Mouse (Mus musculus): ENCODE data around the gene Prss37. TPM values are rescaled to one million over a fixed set of nuclear protein-coding genes. Genes with fewer than 3 reads are reported as not detected.

Prss37 gene
- not detected for polyA plus RNA-seq (2017; shearing (Covaris generic))

- no peak for ATAC-seq
Measured at GRCm38 (mm10) chr6:40519408-40519807, at the start of gene Prss37. Gene Prss37, minus strand, starts transcription at chr6:40519508.

- no peak for ATAC-seq
Measured at GRCm38 (mm10) chr6:40554950-40555349, 35.6 kb upstream of the Prss37 start, which contains the start of gene Olfr461. Gene Olfr461, minus strand, starts transcription at chr6:40555050.

- ATAC-seq, result no peak
Measured at GRCm38 (mm10) chr6:40544690-40545089, 25.4 kb upstream of the Prss37 start.

GRCm38 (mm10) chr6:40493229-40493628 is 26.1 kb downstream of the Prss37 start, which contains the start of gene Tas2r108:
Gene Tas2r108, plus strand, starts transcription at chr6:40493529.
- no peak for ATAC-seq

GRCm38 (mm10) chr6:40490933-40491332 is 28.4 kb downstream of the Prss37 start, which contains the start of gene Tas2r137:
Gene Tas2r137, plus strand, starts transcription at chr6:40491233.
- ATAC-seq, result no peak

- no peak for ATAC-seq
Measured at GRCm38 (mm10) chr6:40482318-40482717, 37.0 kb downstream of the Prss37 start.

GRCm38 (mm10) chr6:40479705-40480104 is 39.6 kb downstream of the Prss37 start:
- ATAC-seq, result peak; percentile 47

- no peak for ATAC-seq
Measured at GRCm38 (mm10) chr6:40476132-40476531, 43.2 kb downstream of the Prss37 start.

- ATAC-seq, result peak; percentile 27
Measured at GRCm38 (mm10) chr6:40471720-40472010, 47.6 kb downstream of the Prss37 start.

- ATAC-seq, result peak; percentile 95
Measured at GRCm38 (mm10) chr6:40470916-40471719, 48.2 kb downstream of the Prss37 start, which contains the start of gene Ssbp1. Gene Ssbp1, plus strand, starts transcription at chr6:40471352.

GRCm38 (mm10) chr6:40465710-40466109 is 53.6 kb downstream of the Prss37 start:
- peak; percentile 65 for ATAC-seq

Other genes with a start within 250 kb of the Prss37 start
- gene Agk, start 194.3 kb downstream of the Prss37 start, polyA plus RNA-seq (2017; shearing (Covaris generic)), result 10 to 100 TPM; 60.1 to 72.0 TPM
- 1 to 10 TPM; 4.1 to 7.9 TPM for gene E330009J07Rik, start 83.4 kb downstream of the Prss37 start, polyA plus RNA-seq (2017; shearing (Covaris generic))
- not detected for gene Wee2, start 80.4 kb downstream of the Prss37 start, polyA plus RNA-seq (2017; shearing (Covaris generic))
- gene Ssbp1, start 48.2 kb downstream of the Prss37 start, polyA plus RNA-seq (2017; shearing (Covaris generic)), result 100 to 1,000 TPM; 112 to 118 TPM
- not detected for gene Tas2r137, start 28.3 kb downstream of the Prss37 start, polyA plus RNA-seq (2017; shearing (Covaris generic))
- not detected for gene Tas2r108, start 26.0 kb downstream of the Prss37 start, polyA plus RNA-seq (2017; shearing (Covaris generic))
- gene Olfr461, start 35.5 kb upstream of the Prss37 start, polyA plus RNA-seq (2017; shearing (Covaris generic)), result not detected
- not detected for gene Olfr460, start 50.0 kb upstream of the Prss37 start, polyA plus RNA-seq (2017; shearing (Covaris generic))
- gene Clec5a, start 66.3 kb upstream of the Prss37 start, polyA plus RNA-seq (2017; shearing (Covaris generic)), result not detected
- not detected for gene Tas2r138, start 93.8 kb upstream of the Prss37 start, polyA plus RNA-seq (2017; shearing (Covaris generic))
- gene Mgam, start 109.3 kb upstream of the Prss37 start, polyA plus RNA-seq (2017; shearing (Covaris generic)), result under 1 TPM in 1 of 2 experiments, not detected in 1; 0.16 TPM

Data from CD4-positive, CD25-positive, alpha-beta regulatory T cell, adult 4 months (primary cell).